Mouse (Mus musculus) heart, postnatal 0 days (tissue): ENCODE measurements around the gene Rtp3.

Source experiments
- CTCF ChIP-seq: IDR thresholded peaks from 2 replicates; pipeline ENCODE4 v1.5.1; 2016; ENCODE audit warnings: antibody characterized with exemption, control low read depth, low read depth
- EP300 ChIP-seq: IDR thresholded peaks from 2 replicates; pipeline ENCODE4 v1.6.1; 2016; ENCODE audit warnings: antibody characterized with exemption, low read depth

DNA sequence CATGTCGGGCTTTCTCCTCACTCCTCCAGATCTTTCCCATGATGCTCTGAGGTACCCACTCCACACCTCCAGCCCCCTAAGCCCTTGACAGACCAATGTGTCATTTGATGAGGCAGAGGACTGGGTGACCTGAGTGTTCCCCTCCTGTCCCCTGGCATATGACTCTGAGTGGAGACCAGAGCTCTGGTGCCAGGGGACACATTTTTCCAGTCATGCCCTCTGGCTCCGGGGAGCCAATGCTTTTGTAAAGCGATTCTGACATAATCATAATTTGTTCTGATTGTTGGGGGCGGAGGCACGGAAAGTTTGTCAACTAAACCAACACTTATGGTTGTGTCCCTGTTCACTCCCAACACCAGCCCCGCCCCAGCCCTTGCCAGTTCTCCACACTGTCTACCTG, 34.4 kb downstream of the Rtp3 start:
- TF ChIP-seq EP300 = peak; percentile 77
- TF ChIP-seq CTCF = no peak
